Mouse (Mus musculus): ENCODE measurements around the gene Fam189a1. TPM values are rescaled to one million over a fixed set of nuclear protein-coding genes. Genes with fewer than 3 reads are reported as not detected.

The Fam189a1 gene
- 10 to 100 TPM; 51.4 to 54.8 TPM for total RNA-seq (2021)
- long read RNA-seq, experiment 1, full-length matches to known transcripts = 41 of 69 reads
- long read RNA-seq, experiment 1, partial matches to known transcripts = 8 of 69 reads
- long read RNA-seq, experiment 1, other reads (novel, unspliced or antisense) = 20 of 69 reads
- long read RNA-seq, experiment 2, full-length matches to known transcripts = 19 of 34 reads
- long read RNA-seq, experiment 2, partial matches to known transcripts = 4 of 34 reads
- long read RNA-seq, experiment 2, other reads (novel, unspliced or antisense) = 11 of 34 reads

DNA sequence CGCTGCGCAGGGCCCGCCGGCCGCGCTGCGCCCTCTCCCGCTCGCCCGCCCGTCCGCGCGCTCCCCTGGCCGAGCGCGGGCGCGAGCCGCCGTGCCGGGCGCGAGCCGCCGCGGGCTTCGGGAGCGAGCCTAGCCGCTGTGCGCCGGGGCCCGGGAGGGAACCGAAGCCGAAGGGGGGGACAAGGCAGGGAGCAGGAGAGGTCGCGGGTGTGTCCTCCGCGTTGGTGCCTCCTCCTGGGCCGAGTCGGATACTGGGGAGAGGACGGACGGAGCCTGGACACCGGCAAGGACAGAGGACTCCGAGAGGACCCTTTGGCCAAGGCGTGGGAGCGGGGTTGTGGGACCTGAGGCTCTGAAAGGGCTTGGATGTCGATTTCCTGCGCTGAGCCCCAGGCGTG is at the start of gene Fam189a1:
TSS of gene Fam189a1 (minus strand) at position 57 of the 398 bp plus-strand sequence.
- DNase-seq (ENCODE audit: low spot score in 2 of 2) = peak; percentile 24 to 47

DNA sequence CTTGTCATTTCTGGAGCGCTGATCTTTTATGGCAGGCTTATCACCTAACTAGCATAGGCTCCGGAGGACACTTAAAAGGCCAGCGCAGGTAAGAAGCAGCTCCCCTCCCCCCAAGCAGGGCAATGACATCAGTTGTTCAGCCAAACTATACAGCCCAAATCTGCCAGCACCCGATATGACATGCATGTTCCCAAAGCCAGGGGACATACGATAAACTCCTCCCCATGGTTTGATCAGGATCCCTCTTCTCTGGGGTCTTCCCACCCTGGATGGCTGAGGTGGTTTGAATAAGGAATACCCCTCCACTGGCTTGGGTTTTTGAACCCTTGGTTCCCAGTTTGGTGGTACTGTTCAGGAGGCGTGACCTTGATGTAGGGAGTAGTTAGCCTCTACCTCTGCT is 49.7 kb upstream of the Fam189a1 start:
- DNase-seq (ENCODE audit: low spot score in 2 of 2) = no peak

DNA sequence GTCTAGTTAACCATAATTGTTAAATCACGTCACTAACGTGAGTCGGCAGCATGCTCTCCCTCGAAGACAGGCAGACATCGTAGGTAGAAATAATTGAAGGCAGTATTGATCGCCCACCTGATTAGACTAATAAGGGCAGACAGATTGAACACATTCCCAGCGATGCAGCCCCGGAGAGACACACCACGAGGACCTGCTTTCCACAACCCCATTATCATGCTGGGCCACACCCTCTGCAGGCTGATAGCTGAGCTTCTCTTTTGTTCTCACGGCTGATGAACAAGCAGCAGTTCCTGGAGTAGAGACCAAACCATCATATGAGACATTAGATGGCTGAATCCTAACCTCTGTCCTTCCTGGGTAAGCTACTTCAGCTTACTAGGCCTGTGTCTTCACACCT is 46.3 kb upstream of the Fam189a1 start:
- no peak for DNase-seq (ENCODE audit: low spot score in 2 of 2)

DNA sequence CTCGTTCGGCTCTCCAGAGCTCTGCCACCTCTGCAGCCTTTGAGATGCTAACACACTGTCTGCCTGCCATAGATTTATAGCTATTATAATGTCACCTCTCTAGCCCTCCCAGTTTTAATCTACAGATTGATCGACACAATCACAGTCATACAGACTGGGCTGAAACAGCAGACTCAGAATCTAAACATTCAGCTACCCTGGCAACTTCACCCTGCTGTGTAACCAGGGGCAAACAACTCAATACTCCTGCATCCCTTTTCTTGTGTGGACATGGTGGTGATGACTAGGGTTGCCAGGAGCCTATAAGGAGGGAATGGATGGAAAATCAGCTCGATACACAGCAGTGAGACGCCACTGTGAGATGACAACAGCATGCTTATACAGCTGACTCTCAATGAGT is 24.3 kb upstream of the Fam189a1 start:
- no peak for DNase-seq (ENCODE audit: low spot score in 2 of 2)

DNA sequence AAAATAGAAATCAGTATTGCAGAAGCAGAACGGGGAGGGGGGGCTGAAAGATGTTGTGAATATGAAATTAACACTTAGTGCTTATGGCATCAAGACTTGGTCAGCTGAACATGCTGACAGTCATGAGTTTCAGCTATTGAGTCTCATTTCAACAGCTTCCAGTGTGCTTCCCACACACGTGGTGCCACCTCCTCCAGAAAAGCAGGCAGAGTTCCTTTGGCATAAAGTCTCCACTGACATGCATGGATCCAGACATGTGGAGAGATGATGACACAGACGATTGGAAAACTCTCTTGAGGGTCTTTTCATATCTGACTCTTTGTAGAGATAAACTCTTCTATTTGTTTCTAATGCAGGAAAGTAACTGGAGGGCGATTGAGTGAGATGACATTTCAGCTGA is 14.4 kb upstream of the Fam189a1 start:
- no peak for DNase-seq (ENCODE audit: low spot score in 2 of 2)

DNA sequence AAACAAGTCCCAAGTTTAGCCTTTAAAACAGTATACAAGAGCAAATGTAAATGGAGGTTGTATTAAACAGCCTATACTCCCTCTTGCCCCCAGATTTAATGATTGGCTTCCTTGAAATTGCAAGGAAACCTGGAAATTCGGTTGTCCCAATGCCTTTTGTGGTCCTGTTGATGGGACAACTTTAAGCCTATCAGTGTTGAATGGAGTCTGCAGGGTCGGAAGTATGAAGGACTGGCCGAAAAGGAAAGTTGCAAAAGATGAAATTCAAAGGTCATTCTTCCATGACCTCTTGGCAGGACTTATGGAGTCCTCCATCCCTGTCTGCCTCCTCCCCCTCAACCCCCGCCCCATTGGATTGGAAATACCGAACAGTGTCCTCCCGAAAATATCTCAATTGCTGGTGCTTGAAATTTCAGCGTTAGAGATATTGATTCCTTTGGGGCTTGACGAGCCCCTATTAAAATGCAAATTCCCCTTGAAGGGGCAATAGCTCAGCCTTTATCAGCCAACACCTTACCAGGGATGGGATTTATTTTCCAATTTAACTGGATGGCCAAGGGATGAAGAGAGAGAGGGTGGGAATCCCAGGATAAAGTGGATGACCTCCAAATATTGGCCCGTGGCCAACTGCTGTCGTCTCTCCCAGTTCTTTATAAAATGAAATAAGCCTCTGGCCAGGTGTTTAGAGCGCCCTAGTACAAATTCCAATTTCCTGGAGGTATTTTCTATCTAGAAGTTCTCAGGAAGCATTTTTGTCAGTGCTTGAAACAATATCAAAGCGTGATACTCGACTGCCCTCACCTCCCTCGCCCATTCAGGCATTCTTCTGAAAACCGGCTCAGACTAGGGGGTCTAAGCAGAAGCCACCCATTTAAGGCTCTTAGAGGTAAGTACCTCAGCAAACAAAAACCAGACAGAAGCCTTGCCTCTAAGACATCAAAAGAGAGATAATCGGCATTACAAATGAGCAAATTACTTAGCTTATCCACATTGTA is 958 bp upstream of the Fam189a1 start:
- no peak for DNase-seq (ENCODE audit: low spot score in 2 of 2)

DNA sequence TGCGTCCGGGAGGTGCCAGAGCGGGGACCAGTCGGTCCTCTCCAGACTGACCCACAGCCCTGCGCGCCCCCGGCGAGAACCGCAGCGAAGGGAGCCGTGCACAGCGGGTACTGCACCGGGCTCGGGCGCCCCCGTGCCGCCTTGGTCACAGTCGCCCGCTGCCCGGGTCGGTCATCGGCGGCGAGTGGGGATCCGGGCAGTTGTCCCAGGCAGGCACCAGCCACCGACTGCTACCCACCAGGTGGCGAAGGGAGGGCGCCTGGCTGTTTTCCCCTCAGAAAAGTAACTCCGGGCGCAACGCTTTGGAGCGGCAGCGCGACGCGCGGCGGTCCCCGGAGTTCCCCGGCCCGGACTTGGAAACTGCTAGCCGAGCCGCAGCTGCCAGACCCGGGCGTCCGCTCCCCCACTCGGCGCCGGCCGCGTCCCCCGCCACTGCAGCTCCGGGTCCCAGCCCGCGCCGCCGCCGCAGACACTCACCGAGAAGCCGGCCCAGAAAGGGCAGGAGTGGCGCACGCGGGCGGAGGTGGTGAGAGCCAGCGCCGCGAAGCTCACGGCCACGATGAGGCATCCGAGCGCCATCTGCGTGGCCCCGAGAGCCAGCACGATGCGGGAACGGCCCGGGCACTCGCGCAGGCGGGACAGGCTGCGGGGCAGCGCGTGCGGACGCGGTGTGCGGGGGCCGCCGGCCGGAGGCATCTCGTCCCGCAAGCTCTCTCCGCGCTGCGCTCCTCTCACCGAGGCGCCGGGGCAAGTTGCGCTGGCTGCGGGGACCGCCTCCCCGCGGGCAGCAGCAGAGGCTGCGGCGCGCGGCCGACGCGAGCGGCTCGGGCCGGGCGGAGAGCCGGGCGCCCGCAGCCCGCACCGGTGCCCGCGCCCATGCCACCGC is 499 bp downstream of the Fam189a1 start:
- DNase-seq (ENCODE audit: low spot score in 2 of 2) = peak; percentile 61 to 70

DNA sequence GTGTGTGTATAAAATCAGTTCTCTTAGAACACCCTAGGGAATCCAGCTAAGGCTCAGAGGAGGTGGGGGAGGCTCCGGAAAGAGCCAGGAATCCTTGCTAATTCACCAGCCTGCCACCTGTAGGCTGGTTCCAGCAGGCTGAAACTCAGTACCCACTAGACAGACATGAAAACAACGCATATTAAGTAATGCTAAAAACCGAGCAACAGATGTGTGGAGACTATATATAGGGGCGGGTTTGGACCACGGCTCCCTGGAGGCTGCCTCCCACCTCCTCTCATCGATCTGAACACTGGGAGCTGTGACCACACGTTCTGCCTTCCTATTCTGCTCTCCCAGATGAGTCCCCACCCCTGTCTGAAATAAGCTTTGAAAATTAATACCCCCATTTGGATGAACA is 1.8 kb downstream of the Fam189a1 start:
- peak; percentile 17 to 37 for DNase-seq (ENCODE audit: low spot score in 2 of 2)

DNA sequence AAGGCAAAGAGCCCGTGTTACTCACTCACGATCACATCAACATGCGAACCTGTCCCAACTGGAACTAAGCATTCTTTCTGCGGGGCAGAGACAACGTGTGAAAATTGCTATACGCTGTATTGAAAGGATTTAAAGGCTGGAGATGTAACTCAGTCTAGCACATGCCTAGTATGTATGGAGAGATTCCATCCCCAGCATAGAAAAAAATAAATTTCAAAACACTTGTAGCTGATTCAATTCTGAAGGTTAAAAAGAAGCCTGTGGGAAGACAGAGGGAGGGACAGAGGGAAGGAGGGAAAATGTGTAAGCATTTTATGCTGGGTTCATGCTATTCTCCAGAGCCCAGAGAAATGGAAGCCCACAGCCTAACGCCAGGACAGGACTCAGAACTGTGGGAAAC is 2.5 kb downstream of the Fam189a1 start:
- DNase-seq (ENCODE audit: low spot score in 2 of 2) = no peak

DNA sequence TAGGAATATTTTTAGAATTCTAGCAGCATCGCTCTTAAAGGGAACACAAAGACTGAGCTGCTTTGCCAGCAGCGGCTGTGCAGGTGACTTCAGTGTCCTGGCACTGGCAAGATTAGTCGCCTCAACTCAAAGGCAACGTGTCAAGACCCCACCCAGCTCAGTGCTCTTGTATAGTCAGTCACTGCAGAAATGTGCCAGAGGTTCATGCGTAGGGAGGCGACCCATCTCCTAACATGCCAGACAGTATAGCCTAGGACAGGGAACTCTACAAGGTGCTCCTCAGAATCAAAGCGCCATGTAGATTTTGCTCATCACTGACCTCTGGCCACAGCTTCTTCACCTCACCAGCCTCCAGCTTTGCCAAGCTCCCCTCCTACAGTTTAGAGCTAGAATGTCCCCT is 4.8 kb downstream of the Fam189a1 start:
- DNase-seq (ENCODE audit: low spot score in 2 of 2) = no peak

DNA sequence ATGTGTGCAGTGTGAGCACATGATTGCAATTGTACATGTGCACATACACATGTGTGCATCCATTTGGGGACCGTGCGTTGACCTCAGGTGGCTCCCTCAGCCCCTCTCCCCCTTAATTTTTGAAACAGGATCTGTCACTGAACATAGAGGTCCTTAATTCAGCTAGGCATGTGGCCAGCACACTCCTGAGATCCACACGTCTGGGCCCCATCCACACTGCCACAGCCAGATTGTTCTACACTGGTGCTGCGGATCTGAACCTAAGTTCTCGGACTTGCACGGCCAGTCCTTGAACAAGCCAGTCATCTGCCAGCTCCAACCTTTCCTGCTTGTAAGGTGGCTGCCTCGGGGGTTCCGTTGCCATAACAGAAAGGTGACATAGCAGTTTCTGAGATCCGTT is 7.3 kb downstream of the Fam189a1 start:
- DNase-seq (ENCODE audit: low spot score in 2 of 2) = no peak

DNA sequence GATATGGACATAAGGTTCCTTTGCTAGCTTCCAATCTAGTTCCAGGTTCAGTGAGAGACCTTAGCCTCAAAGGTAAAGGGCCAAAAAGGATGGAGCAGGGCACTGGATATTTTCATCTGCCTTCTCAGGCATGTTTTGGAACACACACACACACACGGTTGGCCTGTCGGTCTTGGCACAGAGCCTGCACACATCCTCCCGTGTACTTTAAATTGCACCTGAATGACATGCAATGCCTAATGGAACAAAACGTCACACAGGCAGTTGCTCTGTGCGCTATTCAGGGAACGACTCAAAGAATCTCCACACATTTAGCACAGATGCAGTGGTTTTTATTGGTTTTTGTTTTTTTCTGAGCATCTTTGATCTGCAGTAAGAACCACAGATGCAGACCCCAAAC is 11.5 kb downstream of the Fam189a1 start:
- no peak for DNase-seq (ENCODE audit: low spot score in 2 of 2)

DNA sequence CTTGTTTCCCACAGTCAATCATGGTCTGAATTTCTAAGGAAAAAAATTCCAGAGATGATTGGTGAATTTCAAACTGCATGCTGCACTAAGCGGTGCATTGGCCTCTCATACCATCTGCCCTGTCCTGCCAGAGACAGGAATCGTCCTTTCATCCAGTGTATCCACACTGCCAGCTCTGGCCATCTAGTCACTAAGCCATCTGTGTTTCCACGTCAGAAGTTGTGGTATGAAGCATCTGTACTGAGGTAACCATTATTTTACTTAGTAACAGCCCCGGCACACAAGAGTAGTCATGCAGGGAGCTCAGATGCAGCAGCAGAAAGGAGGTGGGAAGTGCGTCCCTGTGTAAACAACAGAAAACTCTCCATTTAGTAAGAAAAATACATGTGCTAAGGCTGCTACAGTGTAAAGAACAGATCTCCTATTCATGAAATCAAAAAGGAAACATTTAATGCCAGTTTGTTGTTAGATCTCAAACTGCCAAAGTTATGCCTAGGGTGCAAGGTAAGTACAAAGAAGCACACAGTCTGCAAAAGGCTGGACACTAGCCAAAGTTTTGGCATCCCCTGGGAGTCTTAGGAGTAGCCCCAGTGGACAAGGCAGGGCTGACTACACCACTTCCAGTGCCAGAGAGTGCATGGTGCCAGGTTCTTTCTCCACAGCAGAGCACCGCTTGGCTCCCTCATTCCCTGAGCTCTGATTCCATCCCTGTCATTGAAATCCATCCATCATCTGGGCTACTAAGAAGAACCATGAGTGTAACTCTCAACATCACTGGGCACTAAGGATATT is 14.3 kb downstream of the Fam189a1 start:
- DNase-seq (ENCODE audit: low spot score in 2 of 2) = no peak

DNA sequence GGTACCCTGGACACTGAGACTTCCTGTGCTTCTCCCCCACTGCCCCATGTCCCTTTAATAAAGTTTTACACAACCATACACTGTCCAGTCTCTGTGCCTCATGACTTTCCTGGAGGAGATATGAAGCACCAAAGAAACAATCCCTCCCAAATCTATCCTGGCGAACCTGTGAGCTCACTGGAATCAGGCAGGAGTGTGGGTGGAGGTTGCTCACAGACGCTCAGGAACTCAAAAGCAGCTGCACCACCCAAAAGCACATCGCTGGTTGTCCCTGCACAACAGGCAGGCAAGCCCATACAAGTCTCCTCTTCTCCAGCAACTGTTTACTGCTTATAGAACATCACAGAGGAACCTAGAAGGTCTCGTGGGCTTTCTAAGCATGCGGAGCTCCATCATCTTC is 15.5 kb downstream of the Fam189a1 start:
- DNase-seq (ENCODE audit: low spot score in 2 of 2) = peak in 1 of 2 experiments; percentile 19

DNA sequence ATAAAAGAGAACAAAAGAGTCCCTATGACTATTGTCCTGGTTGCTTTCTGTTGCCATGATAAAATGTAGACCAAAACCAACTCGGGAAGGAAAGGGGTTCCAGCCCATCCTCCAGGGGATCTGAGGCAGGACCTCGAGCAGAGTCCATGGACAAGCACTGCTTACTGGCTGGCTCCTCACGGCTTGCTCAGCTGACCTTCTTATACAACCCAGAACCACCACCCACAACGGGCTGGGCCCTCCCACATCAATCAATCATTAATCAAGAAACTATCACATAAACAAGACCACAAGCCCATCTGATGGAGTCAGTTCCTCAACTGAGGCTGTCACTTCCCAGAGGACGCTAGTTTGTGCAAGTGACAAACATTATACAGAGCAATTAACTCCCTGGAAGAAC is 16.3 kb downstream of the Fam189a1 start:
- no peak for DNase-seq (ENCODE audit: low spot score in 2 of 2)

DNA sequence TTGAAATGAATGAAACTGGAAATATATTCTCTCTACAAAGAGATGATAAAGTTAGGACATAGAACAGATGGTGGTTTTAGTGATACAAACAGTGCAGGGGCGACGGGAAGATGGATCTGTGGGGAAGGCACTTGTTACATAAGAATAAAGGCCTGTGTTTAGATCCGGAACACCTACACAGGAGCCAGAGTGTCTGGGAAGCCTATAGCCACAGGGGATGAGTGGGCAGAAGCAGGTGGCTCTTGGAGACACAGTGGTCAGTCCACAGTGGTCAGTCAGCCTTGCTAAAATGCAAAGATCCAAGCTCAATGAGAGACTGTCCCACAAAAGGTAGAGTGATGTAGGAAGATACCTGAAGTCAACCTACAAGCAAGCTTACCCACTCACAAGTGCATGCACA is 32.6 kb downstream of the Fam189a1 start:
- peak; percentile 44 to 66 for DNase-seq (ENCODE audit: low spot score in 2 of 2)

DNA sequence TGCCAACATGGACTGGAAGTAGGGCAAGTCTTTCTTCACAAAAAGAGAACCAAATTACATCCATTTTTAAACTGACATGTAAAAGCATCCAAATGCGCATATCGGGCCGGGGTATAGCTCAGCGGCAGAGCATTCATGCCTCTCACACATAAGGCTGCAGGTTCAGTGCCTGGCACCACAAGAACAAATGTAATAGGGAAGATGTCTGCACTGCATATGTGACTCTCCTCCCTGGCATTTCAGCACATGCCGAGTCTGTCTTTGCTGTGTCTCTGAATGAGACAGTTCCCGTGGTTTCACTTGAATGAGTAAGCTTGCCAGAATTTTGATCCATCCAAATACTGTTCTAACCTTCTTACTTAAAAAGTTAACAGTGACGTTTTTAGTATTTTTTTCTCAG is 39.5 kb downstream of the Fam189a1 start:
- DNase-seq (ENCODE audit: low spot score in 2 of 2) = no peak

DNA sequence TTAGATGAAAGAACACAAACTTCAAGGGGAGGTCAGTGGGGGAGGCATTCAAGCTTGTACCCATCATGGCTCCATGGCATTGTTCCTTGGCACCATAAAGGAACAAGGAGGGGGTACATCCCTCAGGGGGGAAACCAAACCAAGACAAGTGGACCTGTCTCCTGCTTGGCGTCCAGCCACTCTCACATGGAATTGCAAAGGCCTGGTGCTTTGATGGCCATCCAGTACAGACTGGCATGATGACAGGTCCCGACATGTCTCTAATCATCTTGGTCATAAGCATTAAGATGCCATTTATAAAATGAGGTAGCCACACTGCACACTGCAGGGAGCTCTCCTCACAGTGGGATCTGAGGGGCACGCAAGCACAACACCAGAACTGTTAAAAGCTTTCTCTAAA is 41.0 kb downstream of the Fam189a1 start:
- DNase-seq (ENCODE audit: low spot score in 2 of 2) = no peak

DNA sequence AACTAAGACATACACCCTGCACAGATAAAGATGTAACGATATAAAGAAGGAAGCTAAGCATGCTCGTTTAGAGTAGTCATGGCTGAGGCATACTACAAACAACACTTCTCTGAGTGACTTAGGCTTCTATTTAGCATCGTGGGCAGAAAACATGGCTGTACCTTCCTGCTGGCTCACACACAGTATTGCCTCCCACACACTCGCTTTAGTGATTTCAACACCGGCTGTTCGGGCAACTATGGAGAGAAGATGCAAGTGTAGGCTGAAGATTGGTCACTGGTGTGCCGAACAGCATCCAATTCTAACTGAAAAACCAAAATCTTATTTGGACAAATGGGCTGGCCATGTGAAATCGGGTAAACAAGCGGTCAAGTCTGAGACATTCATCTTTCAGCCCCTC is 44.7 kb downstream of the Fam189a1 start:
- peak; percentile 66 to 82 for DNase-seq (ENCODE audit: low spot score in 2 of 2)

DNA sequence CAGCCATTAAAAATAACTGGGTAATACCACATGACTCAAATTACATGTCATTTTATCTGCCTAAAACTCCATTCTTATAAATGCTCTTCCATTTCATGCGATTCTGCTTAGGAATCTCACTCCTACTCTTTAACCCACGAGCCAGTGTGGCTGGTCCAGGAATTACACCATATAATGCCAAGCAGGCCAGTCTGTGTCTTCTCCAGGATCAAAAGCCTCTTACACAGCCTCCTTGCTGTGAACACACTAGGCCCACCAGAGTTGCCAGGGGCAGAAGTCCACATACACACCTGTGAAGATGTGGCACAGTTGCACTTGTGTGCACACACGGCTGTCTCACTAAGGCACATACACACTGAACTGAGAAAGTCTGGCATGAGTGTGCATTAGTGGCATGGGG is 50.8 kb downstream of the Fam189a1 start:
- no peak for DNase-seq (ENCODE audit: low spot score in 2 of 2)

DNA sequence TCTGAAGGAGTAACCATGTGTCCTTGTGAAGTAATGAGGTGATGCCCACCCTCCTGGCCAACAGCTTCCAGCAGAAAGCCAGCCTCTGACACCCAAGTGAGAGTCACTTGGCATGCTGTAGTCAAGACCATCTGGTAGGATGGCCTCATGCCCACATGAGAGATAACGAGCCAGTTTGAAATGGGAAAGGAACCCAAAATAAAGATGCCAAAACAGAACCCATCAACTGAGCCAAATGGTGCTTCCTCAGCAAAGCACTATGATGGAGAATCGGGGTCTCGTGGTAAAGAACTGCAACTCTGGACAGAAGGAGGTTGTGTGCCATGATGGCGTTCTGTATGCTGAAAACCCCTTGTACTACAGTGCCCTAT is 51.3 kb downstream of the Fam189a1 start:
- peak; percentile 51 to 56 for DNase-seq (ENCODE audit: low spot score in 2 of 2)
